Mouse (Mus musculus): Measurements from ENCODE around the gene Kcnk1.

Gene Kcnk1

GRCm38 (mm10) chr8:126062844-126063243 lies 67.9 kb downstream of the Kcnk1 start:
- DNase-seq, result peak; percentile 43

GRCm38 (mm10) chr8:126063832-126064409 lies 69.0 kb downstream of the Kcnk1 start:
- DNase-seq, result peak; percentile 34

DNA sequence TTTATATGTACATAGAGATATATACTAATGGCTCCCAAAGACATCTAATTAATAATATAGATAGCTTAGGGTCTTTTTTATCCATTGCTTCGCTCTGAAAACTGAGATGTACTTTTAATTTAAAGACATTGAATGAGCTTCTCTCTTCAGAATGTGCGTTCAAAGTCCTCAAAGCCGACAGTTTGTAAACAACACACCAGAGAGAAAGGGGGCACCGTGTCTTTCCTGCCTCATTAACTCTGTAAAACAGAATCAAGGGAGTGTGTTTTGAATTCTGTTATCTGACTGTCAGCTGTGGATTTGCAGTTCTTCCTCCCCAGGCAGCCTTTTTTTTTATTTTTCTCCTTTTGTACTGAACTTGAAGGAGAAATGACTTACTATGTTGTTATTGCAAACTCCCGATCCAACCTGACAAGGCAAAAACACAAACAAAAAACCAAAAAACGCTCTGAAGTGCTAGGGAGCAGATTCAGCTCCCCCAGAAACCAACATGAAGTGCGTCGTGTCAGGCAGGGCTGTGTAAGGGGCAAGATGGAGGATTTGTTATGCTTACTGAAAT lies 69.7 kb downstream of the Kcnk1 start:
- no peak for DNase-seq

GRCm38 (mm10) chr8:126067306-126067705 lies 72.3 kb downstream of the Kcnk1 start:
- DNase-seq, result peak; percentile 41

DNA sequence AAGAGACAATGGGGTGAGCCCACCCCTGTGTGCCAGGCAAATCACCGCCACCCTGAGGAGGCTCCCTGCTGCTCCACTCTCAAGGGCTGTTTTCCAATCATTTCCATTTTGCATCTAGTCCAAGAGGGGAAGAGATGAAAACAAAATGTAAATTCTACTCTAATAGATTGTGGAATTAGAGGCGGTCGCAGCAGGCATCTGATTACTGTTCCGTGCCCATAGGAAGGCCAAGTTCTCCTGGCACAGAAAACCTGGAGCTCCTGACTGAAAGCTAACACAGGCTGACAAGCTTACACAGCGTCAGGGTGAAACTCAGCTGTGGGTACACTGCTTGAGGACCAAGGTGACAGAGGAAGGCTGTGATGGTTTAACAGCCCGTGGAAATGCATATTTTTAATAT lies 73.2 kb downstream of the Kcnk1 start:
- DNase-seq, result peak; percentile 65

GRCm38 (mm10) chr8:126072678-126073077 lies 77.7 kb downstream of the Kcnk1 start:
- DNase-seq, result no peak

DNA sequence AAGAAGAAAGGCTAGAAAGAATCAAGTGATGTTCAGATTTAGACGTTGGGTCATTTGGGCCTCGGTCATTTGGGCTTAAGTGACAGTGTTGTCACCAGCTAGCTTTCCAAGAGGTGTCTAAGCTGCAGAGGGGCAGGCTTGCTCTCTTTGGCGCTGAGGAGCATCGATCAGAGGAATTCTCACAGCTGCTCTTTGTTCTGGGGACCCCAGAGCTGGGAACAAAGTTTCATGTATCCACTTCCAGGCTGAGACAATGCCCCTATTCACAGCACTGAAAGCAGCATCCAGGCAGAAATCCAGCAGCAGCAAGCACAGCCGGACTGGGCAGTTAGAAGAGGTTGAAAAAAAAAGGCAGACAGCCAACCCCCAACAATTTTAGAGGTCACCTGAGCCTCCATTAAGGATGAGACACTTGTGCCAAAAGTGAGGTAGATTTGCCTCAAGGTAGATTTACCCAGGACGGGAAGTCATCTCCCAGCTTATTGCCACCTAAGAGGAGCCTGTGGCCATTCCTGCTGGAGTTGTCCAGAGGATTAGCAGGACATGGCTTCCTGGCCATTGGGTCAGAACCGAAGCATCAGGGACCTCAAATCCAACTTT lies 78.3 kb downstream of the Kcnk1 start:
- no peak for DNase-seq

DNA sequence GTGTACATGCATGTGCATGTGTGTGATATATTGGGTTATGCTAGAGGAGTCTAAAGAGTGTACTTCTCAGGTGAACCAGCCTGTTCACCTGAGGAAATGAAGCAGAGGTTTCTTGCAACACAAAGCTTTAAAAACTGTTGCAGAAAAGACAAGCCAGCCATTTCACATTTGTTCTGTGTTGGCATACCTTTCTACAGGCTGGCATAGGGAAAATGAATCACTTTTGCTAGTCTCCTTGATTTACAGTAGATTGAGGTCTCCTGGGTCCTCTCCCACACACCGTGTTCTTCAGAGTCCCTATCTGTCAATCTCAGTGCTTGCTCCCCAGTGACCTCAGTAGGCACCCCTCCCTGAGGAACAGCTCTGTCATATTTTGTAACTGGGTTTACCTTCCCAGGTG lies 79.1 kb downstream of the Kcnk1 start:
- no peak for DNase-seq

GRCm38 (mm10) chr8:126075400-126075799 lies 80.4 kb downstream of the Kcnk1 start:
- peak; percentile 78 for DNase-seq
